Mouse (Mus musculus): Measurements from ENCODE around the gene Klf12. TPM values are rescaled to one million over a fixed set of nuclear protein-coding genes. Genes with fewer than 3 reads are reported as not detected.

The Klf12 gene
- polyA plus RNA-seq, 1 experiment from 2014 or later, result 39.2 TPM

- no peak for ATAC-seq (ENCODE audit: low FRiP score, low read depth)
- H3K4me1 ChIP-seq, result no peaks in the 10 kb centered on the region
- no peak overlapping the region for H3K9ac ChIP-seq
- no peaks in the 10 kb centered on the region for H3K9me3 ChIP-seq
- H3K36me3 ChIP-seq, result no peaks in the 10 kb centered on the region
- H3K27ac ChIP-seq, result no peak overlapping the region
- no peak overlapping the region for H3K4me2 ChIP-seq (replicated peaks)
- H3K4me3 ChIP-seq, result no peak overlapping the region
- 58% methylated on average over 4 of the region's 4 CpGs for WGBS
- no peaks in the 10 kb centered on the region for H3K27me3 ChIP-seq (replicated peaks)
Observed at GRCm38 (mm10) chr14:99967920-99968319, 316.6 kb downstream of the Klf12 start.

DNA sequence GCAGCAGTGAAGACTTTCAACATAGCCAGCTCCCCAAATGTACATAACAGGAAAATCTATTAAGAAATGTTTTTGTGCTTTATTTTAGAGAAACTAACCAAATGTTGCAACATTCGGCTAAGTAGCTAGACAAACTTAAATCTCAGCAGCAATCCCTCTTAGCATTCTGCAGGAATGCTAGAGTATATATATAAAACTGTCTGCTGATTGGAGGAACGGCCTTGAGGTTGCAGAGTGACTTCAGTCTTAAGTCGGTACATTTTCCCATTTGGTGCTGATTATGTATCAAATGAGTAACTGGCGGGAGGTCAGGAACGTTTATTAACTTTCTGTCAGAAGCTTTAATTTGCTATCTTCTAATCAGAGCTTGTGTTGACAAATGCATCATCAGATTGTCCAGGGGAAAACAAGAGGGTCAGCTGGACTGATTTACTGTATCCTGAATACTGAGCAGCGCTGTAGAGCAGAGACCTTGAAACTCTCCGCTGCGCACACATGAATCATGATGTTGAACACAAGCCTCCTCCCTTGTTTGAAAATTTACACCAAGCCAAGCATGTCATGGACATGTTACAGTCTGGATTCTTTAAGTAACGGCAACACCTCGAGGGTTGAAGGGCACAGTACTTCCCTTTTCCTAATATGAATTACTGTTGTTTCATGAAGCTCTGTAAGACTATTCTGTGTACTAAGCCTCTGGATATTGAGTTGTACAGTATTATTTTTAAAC lies 323.8 kb downstream of the Klf12 start:
- no peaks in the 10 kb centered on the region for H3K27me3 ChIP-seq (replicated peaks)
- no peak for ATAC-seq (ENCODE audit: low FRiP score, low read depth)
- H3K9ac ChIP-seq, result no peak overlapping the region
- H3K4me2 ChIP-seq (replicated peaks), result no peak overlapping the region
- no peak overlapping the region for H3K4me3 ChIP-seq
- no peaks in the 10 kb centered on the region for H3K4me1 ChIP-seq
- 86% methylated on average over 10 of the region's 10 CpGs for WGBS
- H3K36me3 ChIP-seq, result no peaks in the 10 kb centered on the region
- no peaks in the 10 kb centered on the region for H3K9me3 ChIP-seq
- H3K27ac ChIP-seq, result no peak overlapping the region

- H3K36me3 ChIP-seq, result no peaks in the 10 kb centered on the region
- H3K27ac ChIP-seq, result no peak overlapping the region
- H3K27me3 ChIP-seq (replicated peaks), result no peaks in the 10 kb centered on the region
- 90% methylated on average over 4 of the region's 4 CpGs for WGBS
- H3K4me3 ChIP-seq, result no peak overlapping the region
- H3K4me2 ChIP-seq (replicated peaks), result no peak overlapping the region
- no peaks in the 10 kb centered on the region for H3K9me3 ChIP-seq
- ATAC-seq (ENCODE audit: low FRiP score, low read depth), result no peak
- H3K4me1 ChIP-seq, result no peaks in the 10 kb centered on the region
- H3K9ac ChIP-seq, result no peak overlapping the region
Observed at GRCm38 (mm10) chr14:99955133-99955532, 329.3 kb downstream of the Klf12 start.

DNA sequence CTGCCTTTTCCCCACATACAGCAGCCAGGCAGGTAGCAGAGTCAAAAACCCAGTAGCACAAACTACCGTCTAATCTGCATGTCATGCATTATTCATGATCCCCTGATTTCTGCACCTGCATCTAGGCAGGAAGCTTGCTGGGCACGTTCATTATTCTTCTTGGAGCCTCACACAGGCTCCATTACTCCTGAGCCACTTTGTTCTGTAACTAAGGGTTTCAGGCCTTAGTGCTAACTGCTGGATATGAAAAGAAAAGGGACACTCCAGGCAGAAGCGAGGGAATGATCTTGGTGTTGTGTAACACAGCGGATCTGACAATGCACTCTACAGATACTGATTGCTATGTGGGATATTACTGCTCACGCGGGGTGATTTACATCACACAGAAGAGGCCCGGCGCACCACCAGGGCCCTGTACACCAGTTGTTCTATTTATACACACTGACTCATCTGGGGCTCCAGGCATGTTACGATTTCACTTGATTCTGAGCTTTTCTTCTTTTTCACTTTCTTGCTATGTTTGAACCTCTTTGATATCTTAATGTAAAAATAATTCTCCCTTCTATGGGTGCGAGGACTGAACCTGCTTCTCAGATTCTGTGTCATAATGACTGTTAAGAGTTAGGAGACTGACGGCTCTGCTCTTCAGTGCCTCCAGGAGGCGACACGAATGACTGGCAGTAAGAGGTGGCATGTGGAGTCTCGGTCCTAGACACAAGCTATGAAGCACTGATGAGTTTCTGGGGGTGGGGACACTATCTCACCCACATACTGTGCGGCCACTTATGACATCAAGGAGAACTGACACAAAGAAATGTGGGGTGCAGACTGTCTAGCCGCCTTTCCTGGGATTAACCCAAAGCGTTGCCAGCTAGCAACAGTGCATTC lies 340.0 kb downstream of the Klf12 start:
- ATAC-seq (ENCODE audit: low FRiP score, low read depth), result peak; percentile 86
- H3K4me3 ChIP-seq, result no peak overlapping the region
- no peaks in the 10 kb centered on the region for H3K9me3 ChIP-seq
- H3K4me2 ChIP-seq (replicated peaks), result peak overlapping the region; percentile 6; the same call in 1 of the 2 replicates
- H3K27ac ChIP-seq, result no peak overlapping the region
- no peaks in the 10 kb centered on the region for H3K36me3 ChIP-seq
- H3K9ac ChIP-seq, result no peak overlapping the region
- H3K4me1 ChIP-seq, result peaks cover 31% of the 10 kb centered on the region
- no peaks in the 10 kb centered on the region for H3K27me3 ChIP-seq (replicated peaks)
- 40% methylated on average over 17 of the region's 17 CpGs for WGBS

GRCm38 (mm10) chr14:99943156-99943555 lies 341.3 kb downstream of the Klf12 start:
- Histone ChIP-seq H3K27me3 (replicated peaks) (no peaks in the 10 kb centered on the region), H3K4me3 (no peak overlapping the region), H3K4me2 (replicated peaks) (peak overlapping the region; percentile 31; the same call in 1 of the 2 replicates), H3K27ac (peak overlapping the region; percentile 37), H3K36me3 (no peaks in the 10 kb centered on the region), H3K9ac (no peak overlapping the region), H3K9me3 (no peaks in the 10 kb centered on the region), H3K4me1 (peaks cover 31% of the 10 kb centered on the region)
- 18% methylated on average over 8 of the region's 8 CpGs for WGBS
- ATAC-seq (ENCODE audit: low FRiP score, low read depth), result peak; percentile 90

DNA sequence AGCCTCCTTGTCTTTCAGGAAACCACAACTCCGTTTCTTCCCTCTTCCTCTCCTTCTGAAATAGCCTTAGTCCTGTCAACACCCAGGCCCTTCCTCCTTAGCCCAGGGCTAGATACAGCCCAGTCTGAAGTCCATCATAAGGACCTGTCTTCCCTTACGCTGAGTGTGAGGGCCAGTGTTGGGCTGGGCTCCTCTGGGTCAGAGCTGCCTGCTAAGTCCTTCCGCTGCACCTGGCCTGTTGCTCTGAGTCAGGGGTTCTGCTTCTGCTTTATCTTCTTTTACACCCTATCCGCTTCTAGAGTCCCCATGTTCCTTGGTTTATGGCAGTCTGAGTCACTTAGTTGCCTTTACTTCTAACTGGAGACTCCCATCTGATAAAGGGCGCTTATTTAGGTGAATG lies 351.0 kb downstream of the Klf12 start:
- Histone ChIP-seq H3K9ac (no peak overlapping the region), H3K27ac (no peak overlapping the region), H3K27me3 (replicated peaks) (no peaks in the 10 kb centered on the region), H3K4me1 (no peaks in the 10 kb centered on the region; the same call in 1 of the 2 replicates), H3K4me3 (no peak overlapping the region), H3K36me3 (no peaks in the 10 kb centered on the region), H3K4me2 (replicated peaks) (no peak overlapping the region), H3K9me3 (no peaks in the 10 kb centered on the region)
- 78% methylated on average over 5 of the region's 5 CpGs for WGBS
- ATAC-seq (ENCODE audit: low FRiP score, low read depth), result no peak

DNA sequence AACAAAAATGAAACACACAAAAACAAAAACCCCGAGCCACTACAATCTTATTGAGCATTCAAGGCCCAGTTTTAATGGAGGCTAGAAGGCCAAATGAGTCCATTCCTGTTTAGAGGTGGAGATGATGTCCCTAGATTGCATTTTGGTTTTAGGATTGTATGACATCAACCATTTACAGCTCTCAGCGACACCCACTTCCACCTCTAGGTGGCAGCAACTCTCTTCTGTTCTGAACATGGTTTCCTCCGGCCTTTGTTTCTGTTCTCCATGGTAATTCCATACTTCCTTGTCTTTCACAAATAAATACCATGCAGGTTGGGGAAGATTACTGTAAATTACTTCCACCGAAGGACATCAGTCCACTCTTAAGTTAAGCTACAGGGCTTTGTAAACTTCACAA lies 352.6 kb downstream of the Klf12 start:
- H3K27ac ChIP-seq, result no peak overlapping the region
- no peaks in the 10 kb centered on the region for H3K36me3 ChIP-seq
- H3K9me3 ChIP-seq, result no peaks in the 10 kb centered on the region
- WGBS, result 4% methylated on average over 4 of the region's 4 CpGs
- no peak overlapping the region for H3K4me2 ChIP-seq (replicated peaks)
- no peaks in the 10 kb centered on the region for H3K27me3 ChIP-seq (replicated peaks)
- peak; percentile 71 for ATAC-seq (ENCODE audit: low FRiP score, low read depth)
- H3K9ac ChIP-seq, result no peak overlapping the region
- no peak overlapping the region for H3K4me3 ChIP-seq
- no peaks in the 10 kb centered on the region; the same call in 1 of the 2 replicates for H3K4me1 ChIP-seq

DNA sequence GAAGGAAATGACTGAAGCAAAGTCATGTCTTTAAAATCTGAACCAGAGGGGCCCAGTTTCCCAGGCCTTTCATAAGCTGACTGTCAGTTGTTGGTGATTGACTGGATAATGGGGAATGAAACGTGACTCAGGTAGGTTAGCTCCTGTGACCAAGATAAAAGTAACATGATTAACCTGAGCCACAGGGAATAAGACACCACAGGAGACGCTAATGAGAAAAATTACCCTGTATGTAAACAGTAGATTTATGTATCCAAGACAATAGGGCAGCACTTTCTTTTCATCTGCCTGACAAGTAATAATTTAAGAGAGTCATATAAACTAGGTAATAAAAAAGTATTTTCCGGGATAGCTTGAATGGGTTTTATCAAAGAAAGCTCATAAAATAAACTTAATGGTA lies 372.6 kb downstream of the Klf12 start:
- Histone ChIP-seq H3K9ac (no peak overlapping the region), H3K4me3 (no peak overlapping the region), H3K9me3 (no peaks in the 10 kb centered on the region), H3K4me1 (0 out of 2 replicates have a peak, but pooled peaks cover 4% of the 10 kb centered on the region), H3K27ac (no peak overlapping the region), H3K4me2 (replicated peaks) (no peak overlapping the region), H3K27me3 (replicated peaks) (no peaks in the 10 kb centered on the region), H3K36me3 (no peaks in the 10 kb centered on the region)
- 27% methylated on average over 3 of the region's 3 CpGs for WGBS
- 0 out of 2 replicates have a peak, but pooled peaks have one; percentile 63 for ATAC-seq (ENCODE audit: low FRiP score, low read depth)

GRCm38 (mm10) chr14:99910876-99911275 lies 373.6 kb downstream of the Klf12 start:
- WGBS, result 67% methylated on average over 2 of the region's 5 CpGs
- ATAC-seq (ENCODE audit: low FRiP score, low read depth), result 0 out of 2 replicates have a peak, but pooled peaks have one; percentile 37

GRCm38 (mm10) chr14:99900902-99901301 lies 383.6 kb downstream of the Klf12 start:
- Histone ChIP-seq H3K36me3 (no peaks in the 10 kb centered on the region), H3K4me2 (replicated peaks) (no peak overlapping the region), H3K4me3 (no peak overlapping the region), H3K27ac (no peak overlapping the region), H3K27me3 (replicated peaks) (no peaks in the 10 kb centered on the region), H3K9ac (no peak overlapping the region), H3K9me3 (no peaks in the 10 kb centered on the region), H3K4me1 (no peaks in the 10 kb centered on the region)
- no peak for ATAC-seq (ENCODE audit: low FRiP score, low read depth)
- WGBS, result 96% methylated on average over 3 of the region's 3 CpGs

More at GRCm38 (mm10) chr14:99910876-99911275, 373.6 kb downstream of the Klf12 start:
- H3K27me3 ChIP-seq (replicated peaks), result no peaks in the 10 kb centered on the region
- H3K9ac ChIP-seq, result no peak overlapping the region
- no peaks in the 10 kb centered on the region for H3K9me3 ChIP-seq
- no peak overlapping the region for H3K27ac ChIP-seq
- 0 out of 2 replicates have a peak, but pooled peaks cover 4% of the 10 kb centered on the region for H3K4me1 ChIP-seq
- no peaks in the 10 kb centered on the region for H3K36me3 ChIP-seq
- no peak overlapping the region for H3K4me2 ChIP-seq (replicated peaks)
- H3K4me3 ChIP-seq, result no peak overlapping the region

DNA sequence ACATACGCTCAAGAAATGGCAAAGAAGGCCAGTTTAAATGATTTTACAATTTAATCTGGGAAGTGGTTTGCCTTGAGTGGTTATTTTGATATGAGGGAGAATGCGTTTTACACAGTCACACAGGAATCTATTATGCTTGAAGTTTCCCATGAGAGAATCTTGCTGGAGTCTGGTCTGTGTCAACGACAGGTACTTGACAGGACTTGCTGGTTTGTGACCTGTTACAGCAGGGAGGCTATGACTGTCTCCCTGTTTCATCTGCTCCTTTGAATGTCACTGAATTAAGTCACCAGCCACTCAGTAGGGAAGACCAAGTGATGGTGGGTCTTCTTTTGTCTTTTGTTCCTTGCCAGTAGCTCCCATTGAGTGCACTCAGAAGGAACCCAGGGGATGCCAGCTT lies 385.6 kb downstream of the Klf12 start:
- H3K9ac ChIP-seq, result no peak overlapping the region
- H3K4me3 ChIP-seq, result no peak overlapping the region
- H3K36me3 ChIP-seq, result no peaks in the 10 kb centered on the region
- ATAC-seq (ENCODE audit: low FRiP score, low read depth), result no peak
- H3K4me1 ChIP-seq, result no peaks in the 10 kb centered on the region
- no peak overlapping the region for H3K4me2 ChIP-seq (replicated peaks)
- 74% methylated on average over 3 of the region's 3 CpGs for WGBS
- no peak overlapping the region for H3K27ac ChIP-seq
- no peaks in the 10 kb centered on the region for H3K27me3 ChIP-seq (replicated peaks)
- H3K9me3 ChIP-seq, result no peaks in the 10 kb centered on the region

- Histone ChIP-seq H3K9ac (no peak overlapping the region), H3K4me3 (no peak overlapping the region), H3K27ac (no peak overlapping the region), H3K27me3 (replicated peaks) (no peaks in the 10 kb centered on the region), H3K36me3 (no peaks in the 10 kb centered on the region), H3K9me3 (no peaks in the 10 kb centered on the region), H3K4me2 (replicated peaks) (no peak overlapping the region), H3K4me1 (no peaks in the 10 kb centered on the region)
- 21% methylated on average over 7 of the region's 7 CpGs for WGBS
- ATAC-seq (ENCODE audit: low FRiP score, low read depth), result peak; percentile 78
Observed at GRCm38 (mm10) chr14:99894708-99895383, 389.6 kb downstream of the Klf12 start.
